Mouse (Mus musculus): Measurements from ENCODE around the gene 1110008P14Rik. TPM values are rescaled to one million over a fixed set of nuclear protein-coding genes. Genes with fewer than 3 reads are reported as not detected.

1110008P14Rik gene
- polyA plus RNA-seq, 1 experiment from 2014 or later: 58.0 TPM

- no peak for ATAC-seq (ENCODE audit: insufficient number of reproducible peaks, low FRiP score, low TSS enrichment, low read depth)
- Histone ChIP-seq H3K27ac (no peak overlapping the region), H3K9ac (no peak overlapping the region), H3K27me3 (no peaks in the 10 kb centered on the region), H3K4me3 (no peak overlapping the region), H3K9me3 (no peaks in the 10 kb centered on the region), H3K4me1 (peaks cover 34% of the 10 kb centered on the region), H3K4me2 (no peak overlapping the region), H3K36me3 (peaks cover 60% of the 10 kb centered on the region)
- 90% methylated on average over 12 of the region's 12 CpGs for WGBS
These were observed 38.4 kb upstream of the 1110008P14Rik start for GRCm38 (mm10) chr2:32420066-32420608.

- H3K4me2 ChIP-seq: no peak overlapping the region
- no peak for ATAC-seq (ENCODE audit: insufficient number of reproducible peaks, low FRiP score, low TSS enrichment, low read depth)
- H3K4me3 ChIP-seq: no peak overlapping the region
- H3K9ac ChIP-seq: no peak overlapping the region
- H3K4me1 ChIP-seq: peaks cover 27% of the 10 kb centered on the region
- no peaks in the 10 kb centered on the region for H3K27me3 ChIP-seq
- no peak overlapping the region for H3K27ac ChIP-seq
- 86% methylated on average over 3 of the region's 3 CpGs for WGBS
- H3K36me3 ChIP-seq: peaks cover 66% of the 10 kb centered on the region
- no peaks in the 10 kb centered on the region for H3K9me3 ChIP-seq
These were observed 37.6 kb upstream of the 1110008P14Rik start for GRCm38 (mm10) chr2:32419359-32419758.

- H3K9ac ChIP-seq: no peak overlapping the region
- H3K36me3 ChIP-seq: peaks cover 73% of the 10 kb centered on the region
- H3K4me3 ChIP-seq: no peak overlapping the region
- WGBS: 79% methylated on average over 12 of the region's 12 CpGs
- no peaks in the 10 kb centered on the region for H3K27me3 ChIP-seq
- peaks cover 19% of the 10 kb centered on the region for H3K4me1 ChIP-seq
- H3K27ac ChIP-seq: no peak overlapping the region
- H3K9me3 ChIP-seq: no peaks in the 10 kb centered on the region
- no peak for ATAC-seq (ENCODE audit: insufficient number of reproducible peaks, low FRiP score, low TSS enrichment, low read depth)
- no peak overlapping the region for H3K4me2 ChIP-seq
These were observed 36.9 kb upstream of the 1110008P14Rik start for GRCm38 (mm10) chr2:32418430-32419151.

GRCm38 (mm10) chr2:32417486-32417885 is 35.7 kb upstream of the 1110008P14Rik start:
- no peak overlapping the region for H3K4me3 ChIP-seq
- no peak overlapping the region for H3K4me2 ChIP-seq
- no peak for ATAC-seq (ENCODE audit: insufficient number of reproducible peaks, low FRiP score, low TSS enrichment, low read depth)
- H3K36me3 ChIP-seq: peaks cover 73% of the 10 kb centered on the region
- H3K9me3 ChIP-seq: no peaks in the 10 kb centered on the region
- WGBS: 84% methylated on average over 8 of the region's 8 CpGs
- H3K27me3 ChIP-seq: no peaks in the 10 kb centered on the region
- H3K27ac ChIP-seq: no peak overlapping the region
- H3K4me1 ChIP-seq: 0 out of 2 replicates have a peak, but pooled peaks cover 9% of the 10 kb centered on the region
- H3K9ac ChIP-seq: no peak overlapping the region

- H3K27me3 ChIP-seq: no peaks in the 10 kb centered on the region
- H3K27ac ChIP-seq: no peak overlapping the region
- no peaks in the 10 kb centered on the region for H3K9me3 ChIP-seq
- H3K36me3 ChIP-seq: peaks cover 73% of the 10 kb centered on the region
- H3K4me3 ChIP-seq: no peak overlapping the region
- no peak overlapping the region for H3K9ac ChIP-seq
- no peak overlapping the region for H3K4me2 ChIP-seq
- WGBS: 69% methylated on average over 2 of the region's 2 CpGs
- no peak for ATAC-seq (ENCODE audit: insufficient number of reproducible peaks, low FRiP score, low TSS enrichment, low read depth)
- H3K4me1 ChIP-seq: 0 out of 2 replicates have a peak, but pooled peaks cover 1% of the 10 kb centered on the region
These were observed 34.8 kb upstream of the 1110008P14Rik start for GRCm38 (mm10) chr2:32416556-32416955.

- H3K9ac ChIP-seq: no peak overlapping the region
- no peak overlapping the region for H3K27ac ChIP-seq
- H3K36me3 ChIP-seq: peaks cover 70% of the 10 kb centered on the region
- no peaks in the 10 kb centered on the region for H3K27me3 ChIP-seq
- no peak for ATAC-seq (ENCODE audit: insufficient number of reproducible peaks, low FRiP score, low TSS enrichment, low read depth)
- 0 out of 2 replicates have a peak, but pooled peaks cover 2% of the 10 kb centered on the region for H3K4me1 ChIP-seq
- H3K4me2 ChIP-seq: no peak overlapping the region
- no peak overlapping the region for H3K4me3 ChIP-seq
- no peaks in the 10 kb centered on the region for H3K9me3 ChIP-seq
- 92% methylated on average over 12 of the region's 12 CpGs for WGBS
These were observed 34.1 kb upstream of the 1110008P14Rik start for GRCm38 (mm10) chr2:32415801-32416200.

- peaks cover 11% of the 10 kb centered on the region for H3K4me1 ChIP-seq
- no peaks in the 10 kb centered on the region for H3K27me3 ChIP-seq
- H3K36me3 ChIP-seq: peaks cover 51% of the 10 kb centered on the region
- H3K4me3 ChIP-seq: no peak overlapping the region
- no peaks in the 10 kb centered on the region for H3K9me3 ChIP-seq
- 45% methylated on average over 5 of the region's 5 CpGs for WGBS
- H3K27ac ChIP-seq: no peak overlapping the region
- no peak overlapping the region for H3K9ac ChIP-seq
- ATAC-seq (ENCODE audit: insufficient number of reproducible peaks, low FRiP score, low TSS enrichment, low read depth): no peak
- no peak overlapping the region for H3K4me2 ChIP-seq
These were observed 32.2 kb upstream of the 1110008P14Rik start for GRCm38 (mm10) chr2:32413936-32414335.

- Histone ChIP-seq H3K27ac (no peak overlapping the region), H3K9me3 (no peaks in the 10 kb centered on the region), H3K36me3 (peaks cover 41% of the 10 kb centered on the region), H3K4me3 (no peak overlapping the region), H3K4me1 (peaks cover 18% of the 10 kb centered on the region), H3K27me3 (no peaks in the 10 kb centered on the region), H3K9ac (no peak overlapping the region), H3K4me2 (no peak overlapping the region)
- WGBS: 88% methylated on average over 6 of the region's 6 CpGs
- no peak for ATAC-seq (ENCODE audit: insufficient number of reproducible peaks, low FRiP score, low TSS enrichment, low read depth)
These were observed 31.2 kb upstream of the 1110008P14Rik start for GRCm38 (mm10) chr2:32412742-32413531.

- no peak overlapping the region for H3K4me3 ChIP-seq
- H3K27me3 ChIP-seq: no peaks in the 10 kb centered on the region
- no peak overlapping the region for H3K4me2 ChIP-seq
- peaks cover 26% of the 10 kb centered on the region for H3K36me3 ChIP-seq
- H3K9me3 ChIP-seq: no peaks in the 10 kb centered on the region
- no peak overlapping the region for H3K9ac ChIP-seq
- ATAC-seq (ENCODE audit: insufficient number of reproducible peaks, low FRiP score, low TSS enrichment, low read depth): no peak
- H3K27ac ChIP-seq: no peak overlapping the region
- WGBS: 85% methylated on average over 7 of the region's 7 CpGs
- peaks cover 18% of the 10 kb centered on the region for H3K4me1 ChIP-seq
These were observed 29.7 kb upstream of the 1110008P14Rik start for GRCm38 (mm10) chr2:32411407-32411806.

- no peaks in the 10 kb centered on the region for H3K9me3 ChIP-seq
These were observed 27.0 kb upstream of the 1110008P14Rik start for GRCm38 (mm10) chr2:32408429-32409424.

More at GRCm38 (mm10) chr2:32408429-32409424, 27.0 kb upstream of the 1110008P14Rik start:
- 0 out of 2 replicates have a peak overlapping the region, but pooled peaks have one; percentile 10 for H3K4me2 ChIP-seq
- H3K27me3 ChIP-seq: no peaks in the 10 kb centered on the region
- ATAC-seq (ENCODE audit: insufficient number of reproducible peaks, low FRiP score, low TSS enrichment, low read depth): 0 out of 2 replicates have a peak, but pooled peaks have one; percentile 20
- peaks cover 2% of the 10 kb centered on the region; the same call in 1 of the 2 replicates for H3K36me3 ChIP-seq
- H3K4me1 ChIP-seq: peaks cover 18% of the 10 kb centered on the region
- no peak overlapping the region for H3K4me3 ChIP-seq
- no peak overlapping the region for H3K9ac ChIP-seq
- H3K27ac ChIP-seq: peak overlapping the region; percentile 69
- 30% methylated on average over 25 of the region's 25 CpGs for WGBS

Data from limb, embryonic 15.5 days (tissue).